Mouse (Mus musculus) erythroblast, embryonic 14.5 days (primary cell): ENCODE results near the gene Hist1h4j.

Experiments
- GATA1 ChIP-seq: IDR thresholded peaks from 2 replicates; pipeline ENCODE4 v1.6.1; 2012; ENCODE audit warnings: low read length, inconsistent platforms, mixed read lengths
- TAL1 ChIP-seq: IDR thresholded peaks from 3 replicates; pipeline ENCODE4 v1.6.1; 2012; ENCODE audit warnings: low read length, inconsistent platforms, mixed read lengths

DNA sequence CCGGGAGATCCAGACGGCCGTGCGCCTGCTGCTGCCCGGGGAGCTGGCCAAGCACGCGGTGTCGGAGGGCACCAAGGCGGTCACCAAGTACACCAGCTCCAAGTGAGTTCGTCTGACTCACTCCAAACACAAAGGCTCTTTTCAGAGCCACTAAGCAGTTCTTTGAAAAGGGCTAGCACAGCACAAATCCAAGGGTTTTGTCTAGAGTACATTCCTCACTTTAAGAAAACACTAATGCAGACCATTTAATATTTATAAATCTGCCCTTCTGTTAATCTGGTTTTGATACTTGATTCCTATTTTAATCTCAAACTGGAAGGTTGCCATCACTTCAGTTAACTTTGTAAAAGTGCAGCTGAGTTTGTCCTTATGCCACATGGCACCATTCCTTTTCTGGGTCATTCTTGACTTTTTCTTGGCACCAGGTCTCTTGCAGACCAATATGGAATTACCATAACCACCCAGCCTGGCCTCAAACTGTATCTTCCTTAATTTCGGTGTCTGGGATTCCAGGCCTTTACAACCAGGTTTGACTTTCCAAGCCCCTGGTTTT lies 12.4 kb upstream of the Hist1h4j start:
- TF ChIP-seq TAL1, result no peak
- TF ChIP-seq GATA1, result no peak
